Mouse (Mus musculus): ENCODE results near the gene Gm17949.

Gm17949 gene

GRCm38 (mm10) chr17:56990115-56990746 lies 21.0 kb upstream of the Gm17949 start, which contains the start of gene Clpp:
Gene Clpp, plus strand, starts transcription at chr17:56990305.
- peak; percentile 64 for DNase-seq (ENCODE audit: low spot score)

GRCm38 (mm10) chr17:56990966-56991365 lies 20.3 kb upstream of the Gm17949 start:
- DNase-seq (ENCODE audit: low spot score) = no peak

- DNase-seq (ENCODE audit: low spot score) = no peak
Observed at GRCm38 (mm10) chr17:56995046-56995445, 16.2 kb upstream of the Gm17949 start.

- DNase-seq (ENCODE audit: low spot score) = no peak
Observed at GRCm38 (mm10) chr17:56996506-56996905, 14.8 kb upstream of the Gm17949 start.

- DNase-seq (ENCODE audit: low spot score) = peak; percentile 67
Observed at GRCm38 (mm10) chr17:56997029-56997667, 14.1 kb upstream of the Gm17949 start, which contains the start of gene Alkbh7. Gene Alkbh7, plus strand, starts transcription at chr17:56997339.

GRCm38 (mm10) chr17:56999414-56999813 lies 11.9 kb upstream of the Gm17949 start:
- no peak for DNase-seq (ENCODE audit: low spot score)

GRCm38 (mm10) chr17:56999968-57000609 lies 11.2 kb upstream of the Gm17949 start, which contains the start of gene Pspn:
Gene Pspn, minus strand, starts transcription at chr17:57000018.
- DNase-seq (ENCODE audit: low spot score) = no peak

GRCm38 (mm10) chr17:57001228-57001627 lies 10.0 kb upstream of the Gm17949 start:
- DNase-seq (ENCODE audit: low spot score) = no peak

- DNase-seq (ENCODE audit: low spot score) = no peak
Observed at GRCm38 (mm10) chr17:57003994-57004393, 7.3 kb upstream of the Gm17949 start.

- DNase-seq (ENCODE audit: low spot score) = no peak
Observed at GRCm38 (mm10) chr17:57007137-57007905, 3.9 kb upstream of the Gm17949 start.

- DNase-seq (ENCODE audit: low spot score) = no peak
Observed at GRCm38 (mm10) chr17:57010911-57011235, 396 bp upstream of the Gm17949 start.

- no peak for DNase-seq (ENCODE audit: low spot score)
Observed at GRCm38 (mm10) chr17:57012245-57012795, 1.1 kb downstream of the Gm17949 start.

GRCm38 (mm10) chr17:57019693-57020092 lies 8.4 kb downstream of the Gm17949 start:
- no peak for DNase-seq (ENCODE audit: low spot score)

GRCm38 (mm10) chr17:57020960-57021359 lies 9.7 kb downstream of the Gm17949 start:
- DNase-seq (ENCODE audit: low spot score) = no peak

GRCm38 (mm10) chr17:57027471-57027870 lies 16.2 kb downstream of the Gm17949 start:
- DNase-seq (ENCODE audit: low spot score) = no peak

GRCm38 (mm10) chr17:57029691-57030090 lies 18.4 kb downstream of the Gm17949 start:
- DNase-seq (ENCODE audit: low spot score) = no peak

GRCm38 (mm10) chr17:57030931-57031660 lies 19.8 kb downstream of the Gm17949 start, which contains the start of gene Khsrp:
Gene Khsrp, minus strand, starts transcription at chr17:57031522.
- DNase-seq (ENCODE audit: low spot score) = peak; percentile 8

GRCm38 (mm10) chr17:57031661-57032420 lies 20.6 kb downstream of the Gm17949 start:
- DNase-seq (ENCODE audit: low spot score) = peak; percentile 80

GRCm38 (mm10) chr17:57032854-57033253 lies 21.6 kb downstream of the Gm17949 start:
- DNase-seq (ENCODE audit: low spot score) = no peak

GRCm38 (mm10) chr17:57038978-57039377 lies 27.7 kb downstream of the Gm17949 start:
- no peak for DNase-seq (ENCODE audit: low spot score)

- DNase-seq (ENCODE audit: low spot score) = no peak
Observed at GRCm38 (mm10) chr17:57041554-57041953, 30.3 kb downstream of the Gm17949 start, which contains the start of gene Slc25a41. Gene Slc25a41, minus strand, starts transcription at chr17:57041654.
